Mouse (Mus musculus) hindbrain, embryonic 12.5 days (tissue): ENCODE measurements at regions not wholly inside any gene's neighbourhood (a gene's known extent, or its start where the extent isn't known, plus 50 kb on each side); places are given as distances from the start of the nearest gene placed in this dataset.

Source experiments
- ATAC-seq: fragments of 200-750 bp; cut with Nextera tagmentation; 2 replicates; pipeline ENCODE4 v1.8.0; 2017; ENCODE audit warnings: moderate TSS enrichment; ENCODE audit not compliant: low FRiP score
- H3K27ac ChIP-seq: fragments of 300-500 bp; sonication (generic); 2 replicates; pipeline ENCODE4 v1.5.1; 2016; ENCODE audit warnings: mild to moderate bottlenecking
- H3K27me3 ChIP-seq: fragments of 300-500 bp; sonication (generic); 2 replicates; pipeline ENCODE4 v1.6.1; 2016; ENCODE audit warnings: mild to moderate bottlenecking
- H3K36me3 ChIP-seq: fragments of 300-500 bp; sonication (generic); 2 replicates; pipeline ENCODE4 v1.6.1; 2016; ENCODE audit warnings: mild to moderate bottlenecking
- H3K4me1 ChIP-seq: fragments of 300-500 bp; sonication (generic); 2 replicates; pipeline ENCODE4 v1.6.1; 2016
- H3K4me2 ChIP-seq: fragments of 300-500 bp; sonication (generic); replicated peaks from 2 replicates; pipeline ENCODE4 v1.6.1; 2016; ENCODE audit warnings: mild to moderate bottlenecking
- H3K4me3 ChIP-seq: fragments of 300-500 bp; sonication (generic); 2 replicates; pipeline ENCODE4 v1.5.1; 2016; ENCODE audit warnings: mild to moderate bottlenecking
- H3K9ac ChIP-seq: fragments of 300-500 bp; sonication (generic); 2 replicates; pipeline ENCODE4 v1.6.1; 2016; ENCODE audit warnings: mild to moderate bottlenecking, moderate library complexity
- H3K9me3 ChIP-seq: fragments of 300-500 bp; sonication (generic); replicated peaks from 2 replicates; pipeline ENCODE4 v1.6.1; 2016; ENCODE audit warnings: mild to moderate bottlenecking
- WGBS: fragments of 180-500 bp; shearing (Covaris S2); methylation state at CpG from one replicate; pipeline ENCODE4 v1.1.7; 2016; 5-methylcytosine and 5-hydroxymethylcytosine counted together

- no peak for ATAC-seq
- H3K4me1 ChIP-seq = peaks cover 3% of the 10 kb centered on the region; the same call in 1 of the 2 replicates
- no peak overlapping the region for H3K27ac ChIP-seq
- H3K9ac ChIP-seq = no peak overlapping the region
- no peaks in the 10 kb centered on the region for H3K9me3 ChIP-seq
- no peak overlapping the region for H3K4me2 ChIP-seq
- 96% methylated on average over 8 of the region's 8 CpGs for WGBS
- H3K27me3 ChIP-seq = no peaks in the 10 kb centered on the region
- no peak overlapping the region for H3K4me3 ChIP-seq
- no peaks in the 10 kb centered on the region for H3K36me3 ChIP-seq
These were observed 68.5 kb upstream of the Krr1 start for GRCm38 (mm10) chr10:111903956-111904355.

GRCm38 (mm10) chr10:111907836-111908235 is 64.6 kb upstream of the Krr1 start:
- ATAC-seq = no peak
- no peaks in the 10 kb centered on the region for H3K4me1 ChIP-seq
- H3K4me2 ChIP-seq = no peak overlapping the region
- H3K36me3 ChIP-seq = no peaks in the 10 kb centered on the region
- no peak overlapping the region for H3K27ac ChIP-seq
- H3K9ac ChIP-seq = no peak overlapping the region
- WGBS = 87% methylated on average over 5 of the region's 5 CpGs
- H3K4me3 ChIP-seq = no peak overlapping the region
- H3K27me3 ChIP-seq = no peaks in the 10 kb centered on the region
- H3K9me3 ChIP-seq = no peaks in the 10 kb centered on the region

GRCm38 (mm10) chr10:111912561-111912960 is 59.9 kb upstream of the Krr1 start:
- ATAC-seq = no peak
- no peak overlapping the region for H3K4me2 ChIP-seq
- no peaks in the 10 kb centered on the region for H3K9me3 ChIP-seq
- 0 out of 2 replicates have a peak, but pooled peaks cover 4% of the 10 kb centered on the region for H3K4me1 ChIP-seq
- no peaks in the 10 kb centered on the region for H3K27me3 ChIP-seq
- H3K27ac ChIP-seq = no peak overlapping the region
- no peaks in the 10 kb centered on the region for H3K36me3 ChIP-seq
- H3K4me3 ChIP-seq = no peak overlapping the region
- no peak overlapping the region for H3K9ac ChIP-seq
- WGBS = 66% methylated on average over 6 of the region's 6 CpGs

- H3K9ac ChIP-seq = no peak overlapping the region
- no peaks in the 10 kb centered on the region for H3K27me3 ChIP-seq
- ATAC-seq = 0 out of 2 replicates have a peak, but pooled peaks have one; percentile 40
- whole genome bisulfite sequencing = 71% methylated on average over 20 of the region's 20 CpGs
- no peak overlapping the region for H3K4me2 ChIP-seq
- H3K27ac ChIP-seq = no peak overlapping the region
- no peaks in the 10 kb centered on the region for H3K36me3 ChIP-seq
- H3K4me1 ChIP-seq = 0 out of 2 replicates have a peak, but pooled peaks cover 4% of the 10 kb centered on the region
- no peaks in the 10 kb centered on the region for H3K9me3 ChIP-seq
- H3K4me3 ChIP-seq = no peak overlapping the region
These were observed 59.2 kb upstream of the Krr1 start for GRCm38 (mm10) chr10:111913066-111913785.

GRCm38 (mm10) chr10:111914231-111914630 is 58.2 kb upstream of the Krr1 start:
- Histone ChIP-seq H3K9me3 (no peaks in the 10 kb centered on the region), H3K36me3 (no peaks in the 10 kb centered on the region), H3K27me3 (no peaks in the 10 kb centered on the region), H3K9ac (no peak overlapping the region), H3K4me3 (no peak overlapping the region), H3K4me1 (0 out of 2 replicates have a peak, but pooled peaks cover 4% of the 10 kb centered on the region), H3K4me2 (no peak overlapping the region), H3K27ac (no peak overlapping the region)
- 82% methylated on average over 4 of the region's 4 CpGs for WGBS
- no peak for ATAC-seq

- Histone ChIP-seq H3K4me2 (no peak overlapping the region), H3K4me1 (0 out of 2 replicates have a peak, but pooled peaks cover 3% of the 10 kb centered on the region), H3K27ac (no peak overlapping the region), H3K9ac (no peak overlapping the region), H3K4me3 (no peak overlapping the region), H3K27me3 (no peaks in the 10 kb centered on the region), H3K9me3 (no peaks in the 10 kb centered on the region), H3K36me3 (no peaks in the 10 kb centered on the region)
- no peak for ATAC-seq
- 34% methylated on average over 3 of the region's 3 CpGs for WGBS
These were observed 54.4 kb upstream of the Krr1 start for GRCm38 (mm10) chr10:111918071-111918507.

- Histone ChIP-seq H3K27me3 (no peaks in the 10 kb centered on the region), H3K27ac (no peak overlapping the region), H3K4me2 (no peak overlapping the region), H3K4me1 (0 out of 2 replicates have a peak, but pooled peaks cover under 1% of the 10 kb centered on the region), H3K36me3 (no peaks in the 10 kb centered on the region), H3K9me3 (no peaks in the 10 kb centered on the region), H3K9ac (no peak overlapping the region), H3K4me3 (no peak overlapping the region)
- 87% methylated on average over 2 of the region's 2 CpGs for WGBS
- ATAC-seq = no peak
These were observed 53.0 kb upstream of the Krr1 start for GRCm38 (mm10) chr10:111919475-111919874.

- peaks cover 11% of the 10 kb centered on the region for H3K4me1 ChIP-seq
- no peak overlapping the region for H3K27ac ChIP-seq
- H3K27me3 ChIP-seq = no peaks in the 10 kb centered on the region; the same call in none of the 2 replicates
- no peak for ATAC-seq
- H3K36me3 ChIP-seq = no peaks in the 10 kb centered on the region
- no peak overlapping the region for H3K4me2 ChIP-seq
- 83% methylated on average over 9 of the region's 9 CpGs for WGBS
- H3K9ac ChIP-seq = no peak overlapping the region
- H3K9me3 ChIP-seq = no peaks in the 10 kb centered on the region
- H3K4me3 ChIP-seq = no peak overlapping the region
These were observed 51.0 kb upstream of the Krr1 start for GRCm38 (mm10) chr10:111921492-111921891.
